Mouse (Mus musculus) limb, embryonic 14.5 days (tissue): ENCODE measurements around the gene Cpt1a. TPM values are rescaled to one million over a fixed set of nuclear protein-coding genes. Genes with fewer than 3 reads are reported as not detected.

Experiments
- ATAC-seq: fragments of 200-750 bp; cut with Nextera tagmentation; 2 replicates; pipeline ENCODE4 v1.8.0; 2017; ENCODE audit warnings: low read depth, moderate number of reproducible peaks, moderate TSS enrichment; ENCODE audit not compliant: low FRiP score
- DNase-seq: peaks from one replicate; pipeline ENCODE4 v3.0.0-alpha.2; 2015; ENCODE audit warnings: low spot score
- H3K27ac ChIP-seq: fragments of 300-500 bp; sonication (generic); replicated peaks from 2 replicates; pipeline ENCODE4 v1.5.1; 2014; ENCODE audit warnings: low read depth, mild to moderate bottlenecking, low read length, moderate library complexity, mixed read lengths
- H3K27me3 ChIP-seq: fragments of 300-500 bp; sonication (generic); 2 replicates; pipeline ENCODE4 v1.6.1; 2014; ENCODE audit warnings: low read length, mixed read lengths; ENCODE audit not compliant: control insufficient read depth, insufficient read depth
- H3K36me3 ChIP-seq: fragments of 300-500 bp; sonication (generic); 2 replicates; pipeline ENCODE4 v1.6.1; 2014; ENCODE audit warnings: mild to moderate bottlenecking, low read length, moderate library complexity, mixed read lengths; ENCODE audit not compliant: control insufficient read depth, insufficient read depth
- H3K4me1 ChIP-seq: fragments of 300-500 bp; sonication (generic); 2 replicates; pipeline ENCODE4 v1.6.1; 2014; ENCODE audit warnings: antibody characterized with exemption, low read length, mixed read lengths; ENCODE audit not compliant: control insufficient read depth, insufficient read depth
- H3K4me2 ChIP-seq: fragments of 300-500 bp; sonication (generic); replicated peaks from 2 replicates; pipeline ENCODE4 v1.6.1; 2014; ENCODE audit warnings: low read depth, mild to moderate bottlenecking, low read length, moderate library complexity; ENCODE audit not compliant: severe bottlenecking
- H3K4me3 ChIP-seq: fragments of 300-500 bp; sonication (generic); replicated peaks from 2 replicates; pipeline ENCODE4 v1.5.1; 2014; ENCODE audit warnings: low read length
- H3K9ac ChIP-seq: fragments of 300-500 bp; sonication (generic); 2 replicates; pipeline ENCODE4 v1.6.1; 2014; ENCODE audit warnings: mild to moderate bottlenecking, low read depth, low read length, moderate library complexity; ENCODE audit not compliant: severe bottlenecking
- H3K9me3 ChIP-seq: fragments of 300-500 bp; sonication (generic); 2 replicates; pipeline ENCODE4 v1.6.1; 2016; ENCODE audit warnings: low read length; ENCODE audit not compliant: control insufficient read depth
- POLR2A ChIP-seq: fragments of 200-500 bp; IDR thresholded peaks from 2 replicates; pipeline ENCODE4 v1.8.0; 2012; ENCODE audit warnings: inconsistent platforms, mild to moderate bottlenecking, moderate library complexity, borderline replicate concordance; ENCODE audit not compliant: insufficient read depth, insufficient read length; ENCODE audit errors: extremely low read depth
- WGBS: fragments of 180-500 bp; shearing (Covaris S2); extraction: QIAGEN DNeasy Blood & Tissue Kit; methylation state at CpG from one replicate; pipeline ENCODE4 v1.1.7; 2014; 5-methylcytosine and 5-hydroxymethylcytosine counted together
- polyA plus RNA-seq, 2 experiments: library from polyadenylated mRNA; depleted of rRNA in 1 of 2; stranded (reverse) in 1 of 2; unstranded in 1 of 2; fragments of >200 nt; fragmentation: Nextera tagmentation in 1 of 2; extraction: Ambion mirVana in 1 of 2; gene quantifications; 2 replicates each; pipeline versions ENCODE4 v1.2.1 to v1.2.3; 2012 to 2014

Cpt1a gene
- polyA plus RNA-seq, 2 experiments, result 20.3 to 21.7 TPM

DNA sequence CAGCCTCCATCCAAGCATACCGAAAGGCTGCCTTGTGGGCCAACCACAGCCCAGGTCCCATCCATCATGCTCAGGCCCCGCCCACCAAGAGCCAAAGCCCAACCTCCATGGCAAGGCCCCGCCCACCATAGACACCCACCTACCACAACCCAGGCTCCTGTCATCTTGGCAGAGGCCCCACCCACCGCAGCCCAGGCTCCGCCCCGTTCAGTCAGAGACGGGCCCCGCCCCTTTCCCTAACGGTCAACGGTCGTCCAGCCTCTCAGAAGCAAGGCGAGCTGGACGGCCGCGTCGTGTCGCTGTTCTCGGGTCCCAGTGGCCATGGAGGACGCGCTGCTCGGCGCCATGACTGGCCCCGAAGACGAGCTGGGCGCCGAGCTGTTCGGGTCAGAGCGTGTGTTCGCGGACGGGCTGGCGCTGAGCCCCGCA, 66.5 kb downstream of the Cpt1a start, which contains the start of gene Tesmin:
Tesmin (plus strand) TSS at position 229 of the 429 bp plus-strand sequence.
- WGBS, result 2% methylated on average over 14 of the region's 33 CpGs
- DNase-seq (peak; percentile 66), ATAC-seq (peak; percentile 84)
- Histone ChIP-seq H3K27ac (no peak within 1 kb of the TSS), H3K9ac (peak within 1 kb of the TSS; percentile 59), H3K36me3 (peaks cover 9% of the 10 kb centered on the region; the same call in 1 of the 2 replicates), H3K27me3 (no peaks in the 10 kb centered on the region), H3K4me1 (no peaks in the 10 kb centered on the region), H3K4me3 (peak within 1 kb of the TSS; percentile 49), H3K4me2 (peak within 1 kb of the TSS; percentile 96), H3K9me3 (0 out of 2 replicates have a peak, but pooled peaks cover 3% of the 10 kb centered on the region)
- TF ChIP-seq POLR2A, result no peak

DNA sequence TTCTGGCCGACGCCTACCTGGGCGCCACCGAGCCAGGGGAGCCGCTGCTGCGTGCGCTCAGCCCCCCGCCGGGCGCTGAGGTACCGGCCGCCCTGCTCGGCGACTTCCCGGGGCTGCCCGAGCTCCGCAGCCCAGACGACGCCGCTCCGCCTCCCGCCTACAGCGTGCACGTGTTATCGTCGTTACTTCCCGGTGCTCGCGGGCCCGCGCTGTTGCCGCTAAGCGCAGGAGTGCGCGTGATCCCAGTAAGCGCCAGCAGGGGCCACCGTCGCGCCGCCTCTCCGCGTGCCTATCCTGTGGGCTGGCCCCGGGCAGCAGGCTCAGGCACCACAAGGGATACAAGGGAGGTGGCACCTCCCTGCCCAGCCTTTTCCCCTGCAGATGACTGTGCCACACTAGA, 67.0 kb downstream of the Cpt1a start:
- peak overlapping the region; percentile 49 for H3K4me3 ChIP-seq
- no peaks in the 10 kb centered on the region for H3K27me3 ChIP-seq
- H3K9ac ChIP-seq, result peak overlapping the region; percentile 59
- TF ChIP-seq POLR2A, result no peak
- H3K27ac ChIP-seq, result no peak overlapping the region
- H3K9me3 ChIP-seq, result 0 out of 2 replicates have a peak, but pooled peaks cover 3% of the 10 kb centered on the region
- WGBS, result under 1% methylated on average over 29 of the region's 43 CpGs
- peak overlapping the region; percentile 96 for H3K4me2 ChIP-seq
- no peaks in the 10 kb centered on the region for H3K4me1 ChIP-seq
- peaks cover 5% of the 10 kb centered on the region; the same call in 1 of the 2 replicates for H3K36me3 ChIP-seq
- DNase-seq (peak; percentile 72), ATAC-seq (peak; percentile 90)

DNA sequence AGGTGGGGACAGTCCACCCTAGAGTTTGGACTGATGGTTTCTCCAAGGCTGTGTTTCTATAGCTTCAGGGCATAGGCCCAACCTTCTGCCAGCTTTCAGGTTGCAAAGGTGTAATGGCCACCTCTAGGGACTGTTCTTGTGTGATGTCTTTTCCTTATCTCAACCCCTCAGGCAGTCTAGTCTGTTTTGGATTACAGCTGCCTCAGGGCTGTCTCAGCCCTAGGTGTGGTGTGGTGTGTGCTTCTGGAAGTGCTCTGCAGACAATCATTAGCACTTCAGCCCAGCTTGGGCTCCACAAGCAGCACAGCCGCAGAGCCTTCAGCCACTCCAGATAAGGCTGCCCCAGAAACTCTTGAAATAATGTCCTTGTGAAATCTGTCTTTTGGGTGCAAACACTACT, 70.2 kb downstream of the Cpt1a start:
- 45% methylated on average over 1 of the region's 1 CpGs for WGBS
- H3K27ac ChIP-seq, result no peak overlapping the region
- H3K4me3 ChIP-seq, result no peak overlapping the region
- DNase-seq (no peak), ATAC-seq (no peak)
- H3K4me2 ChIP-seq, result no peak overlapping the region
- no peaks in the 10 kb centered on the region for H3K4me1 ChIP-seq
- TF ChIP-seq POLR2A, result no peak
- 0 out of 2 replicates have a peak, but pooled peaks cover 3% of the 10 kb centered on the region for H3K9me3 ChIP-seq
- no peak overlapping the region for H3K9ac ChIP-seq
- H3K36me3 ChIP-seq, result no peaks in the 10 kb centered on the region
- no peaks in the 10 kb centered on the region for H3K27me3 ChIP-seq

DNA sequence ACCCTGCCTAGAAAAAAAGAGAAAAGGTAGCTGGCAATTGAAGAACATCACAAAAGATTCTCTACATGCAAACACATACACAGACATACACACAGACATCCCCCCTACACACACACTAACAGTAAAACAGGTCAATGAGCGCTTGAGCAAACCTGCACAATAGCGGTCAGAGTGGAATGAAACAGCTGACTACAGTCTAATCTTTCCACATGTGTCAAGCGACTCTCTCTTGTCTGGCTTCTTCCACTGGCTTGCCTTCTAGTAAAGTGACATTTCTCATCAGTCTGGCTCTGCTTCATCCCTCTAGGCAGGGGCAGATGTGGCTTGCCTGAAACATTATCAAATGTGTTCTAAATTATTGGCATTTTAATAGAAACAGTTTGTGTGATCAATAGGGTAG, 72.1 kb downstream of the Cpt1a start:
- Histone ChIP-seq H3K36me3 (no peaks in the 10 kb centered on the region), H3K4me2 (no peak overlapping the region), H3K4me3 (no peak overlapping the region), H3K27me3 (no peaks in the 10 kb centered on the region), H3K4me1 (no peaks in the 10 kb centered on the region), H3K27ac (no peak overlapping the region), H3K9ac (no peak overlapping the region), H3K9me3 (0 out of 2 replicates have a peak, but pooled peaks cover 3% of the 10 kb centered on the region)
- TF ChIP-seq POLR2A, result no peak
- 88% methylated on average over 3 of the region's 3 CpGs for WGBS
- DNase-seq (no peak), ATAC-seq (no peak)

- WGBS, result 94% methylated on average over 4 of the region's 4 CpGs
- no peaks in the 10 kb centered on the region for H3K27me3 ChIP-seq
- no peak for DNase-seq
These were observed 77.9 kb downstream of the Cpt1a start for GRCm38 (mm10) chr19:3400057-3400456.

More at GRCm38 (mm10) chr19:3400057-3400456, 77.9 kb downstream of the Cpt1a start:
- H3K4me1 ChIP-seq, result no peaks in the 10 kb centered on the region
- no peak overlapping the region for H3K4me2 ChIP-seq
- H3K4me3 ChIP-seq, result no peak overlapping the region
- H3K27ac ChIP-seq, result no peak overlapping the region
- H3K9me3 ChIP-seq, result no peaks in the 10 kb centered on the region
- ATAC-seq, result no peak
- TF ChIP-seq POLR2A, result no peak
- no peak overlapping the region for H3K9ac ChIP-seq
- no peaks in the 10 kb centered on the region for H3K36me3 ChIP-seq
